Mouse (Mus musculus) gastrocnemius, postnatal 4 days (tissue): ENCODE data around the gene Pacsin2. TPM values are rescaled to one million over a fixed set of nuclear protein-coding genes. Genes with fewer than 3 reads are reported as not detected.
"Not testable (repeated sequence)": the region's sequence is repeated elsewhere in the genome, so short reads cannot be mapped to it uniquely, and the experiment has no call there.

Experiments
- DNase-seq, 2 experiments: peaks; one replicate each; pipeline ENCODE4 v3.0.0; 2021 to 2022; ENCODE audit warnings: low spot score in 2 of 2, mixed read lengths in 2 of 2
- total RNA-seq, 2 experiments: library from RNA; stranded (reverse); gene quantifications; 2 replicates each; pipeline ENCODE4 v1.2.3; 2021

Pacsin2 gene
- total RNA-seq, 2 experiments from 2014 or later, result 62.7 to 66.9 TPM

DNA sequence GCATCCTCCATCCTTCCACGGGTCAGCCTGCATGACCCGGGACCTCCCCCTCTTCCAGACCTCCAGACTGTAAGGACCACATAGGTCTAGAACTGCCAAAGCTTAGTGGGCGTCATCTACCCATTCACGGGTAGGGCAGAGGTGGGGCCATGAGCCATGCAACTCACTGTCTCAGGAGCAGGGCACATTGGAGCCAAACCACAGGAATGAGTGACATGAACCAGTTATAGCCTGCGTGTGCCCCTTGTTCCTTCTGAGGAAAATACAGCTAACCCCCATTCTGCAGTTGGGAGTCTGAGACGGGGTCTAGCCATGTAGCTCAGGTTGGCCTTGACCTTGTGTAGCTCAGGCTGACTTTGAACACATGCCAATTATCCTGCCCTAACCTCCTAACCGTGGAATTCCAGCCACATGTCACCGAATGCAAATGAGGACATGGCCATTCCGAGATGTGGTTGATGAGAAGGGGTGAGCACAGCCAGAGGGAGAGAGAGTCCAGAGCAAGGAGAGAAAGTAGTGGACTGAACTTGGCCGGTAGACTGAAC lies 16.9 kb upstream of the Pacsin2 start:
- DNase-seq, result no peak

DNA sequence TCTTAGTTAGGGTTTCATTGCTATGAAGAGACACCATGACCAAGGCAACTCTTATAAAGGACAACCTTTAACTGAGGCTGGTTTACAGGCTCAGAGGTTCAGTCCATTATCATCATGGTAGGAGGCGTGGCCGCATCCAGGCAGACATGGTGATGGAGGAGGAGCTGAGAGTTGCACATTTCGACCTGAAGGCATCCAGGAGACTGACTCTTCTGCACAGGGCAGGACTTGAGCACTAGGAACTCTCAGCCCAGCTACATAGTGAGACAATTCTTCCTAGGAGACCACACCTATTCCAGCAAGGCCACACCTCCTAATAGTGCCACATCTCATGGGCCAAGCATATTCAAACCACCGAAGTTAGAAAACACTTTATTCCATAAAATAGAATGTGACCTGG lies 15.4 kb upstream of the Pacsin2 start:
- DNase-seq, result no peak

DNA sequence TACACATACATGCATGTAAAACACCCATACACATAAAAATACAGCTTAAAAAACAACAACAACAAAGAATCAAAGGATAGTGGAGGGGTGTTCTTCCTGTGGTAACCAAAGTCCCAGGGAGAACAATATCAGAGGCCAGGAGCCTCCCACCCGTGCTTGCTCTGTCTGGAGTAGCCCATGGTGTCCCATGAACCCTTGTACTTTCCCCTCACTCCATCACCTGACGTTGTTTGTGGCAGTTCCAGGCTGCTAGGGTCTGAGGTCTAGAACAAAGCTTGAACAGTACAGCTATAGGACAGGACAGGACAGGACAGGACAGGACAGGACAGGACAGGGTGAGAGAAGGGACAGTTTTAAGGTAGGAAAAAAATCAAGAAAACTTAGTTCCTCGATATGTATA lies 13.7 kb upstream of the Pacsin2 start:
- no peak for DNase-seq

DNA sequence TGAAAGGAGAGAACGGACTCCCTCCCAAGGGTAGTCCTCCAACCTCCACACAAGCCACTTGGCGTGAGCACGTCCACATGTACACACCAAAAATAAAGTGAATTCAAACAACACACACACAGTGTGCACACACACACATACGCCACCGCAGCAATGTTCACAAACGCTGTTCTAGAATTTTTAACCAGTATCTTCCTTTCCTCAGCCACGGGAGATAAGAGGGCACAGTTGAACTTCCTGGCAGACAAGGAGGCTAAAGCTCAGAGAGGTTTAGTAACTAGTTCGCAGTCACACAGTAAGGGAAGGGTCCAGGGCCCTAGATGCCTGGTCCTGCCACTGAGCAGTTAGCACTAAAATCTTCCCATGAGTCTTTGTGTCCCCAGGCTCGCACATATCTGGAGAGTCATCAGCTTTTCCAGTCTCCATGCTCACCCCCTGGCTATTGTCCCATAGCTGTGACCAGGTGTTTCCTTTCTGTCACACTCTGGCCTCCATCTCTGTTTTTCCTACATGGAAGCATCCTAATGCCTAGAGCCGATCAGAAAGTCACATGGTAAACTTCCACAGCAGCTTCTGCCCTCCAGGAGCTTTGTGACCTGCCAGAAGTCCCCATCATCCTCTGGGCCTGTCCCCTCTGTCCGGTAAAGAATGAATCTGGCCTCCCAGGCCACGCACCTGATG lies 12.3 kb upstream of the Pacsin2 start:
- DNase-seq, result no peak

DNA sequence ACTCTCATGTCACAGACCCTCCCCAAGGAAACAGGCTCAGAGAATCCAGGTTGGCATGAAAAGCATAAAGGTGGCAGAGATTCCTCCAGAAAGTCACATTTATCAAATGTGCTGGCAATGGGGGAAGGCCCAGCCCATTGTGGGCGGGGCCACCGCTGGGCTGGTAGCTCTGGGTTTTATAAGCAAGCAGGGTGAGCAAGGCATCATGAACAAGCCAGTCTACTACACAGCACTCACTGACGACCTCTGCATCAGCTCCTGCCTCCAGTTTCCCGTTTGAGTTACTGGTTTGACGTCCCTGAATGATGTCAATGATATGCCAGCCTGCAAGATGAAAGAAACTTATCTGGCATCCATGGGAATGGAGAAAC lies 10.0 kb upstream of the Pacsin2 start:
- DNase-seq, result no peak

DNA sequence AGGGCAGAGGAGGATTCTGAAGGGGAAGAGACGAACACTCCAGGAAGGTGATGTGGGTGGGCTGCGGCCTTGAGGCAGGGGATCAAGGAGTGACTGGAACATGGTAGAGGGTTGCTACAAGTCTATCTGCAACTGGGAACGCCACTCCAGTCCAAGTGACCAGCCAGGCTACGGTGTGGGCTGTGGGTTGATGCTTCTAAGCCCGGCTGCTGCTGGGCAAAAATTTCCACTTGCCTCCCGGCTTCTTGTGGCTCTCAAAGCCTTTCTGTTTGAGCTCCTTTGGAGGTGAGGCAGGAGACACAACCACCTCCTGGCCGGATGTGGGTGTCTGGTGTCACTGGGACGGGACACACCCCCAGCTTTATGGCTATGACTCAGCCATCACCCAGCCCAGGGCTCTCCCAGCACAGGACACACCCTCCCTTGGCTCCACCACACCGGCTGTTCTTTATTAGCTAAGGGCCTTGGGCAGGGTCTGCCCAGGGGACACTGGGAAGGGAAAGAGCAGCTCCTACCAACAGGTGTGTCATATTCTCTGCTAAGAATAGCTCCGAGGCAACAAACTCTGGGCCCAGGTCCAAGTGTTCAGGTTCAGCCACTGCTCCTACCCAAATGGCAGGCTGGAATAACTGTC lies 9.5 kb upstream of the Pacsin2 start:
- DNase-seq, result peak in 1 of 2 experiments; percentile 45

DNA sequence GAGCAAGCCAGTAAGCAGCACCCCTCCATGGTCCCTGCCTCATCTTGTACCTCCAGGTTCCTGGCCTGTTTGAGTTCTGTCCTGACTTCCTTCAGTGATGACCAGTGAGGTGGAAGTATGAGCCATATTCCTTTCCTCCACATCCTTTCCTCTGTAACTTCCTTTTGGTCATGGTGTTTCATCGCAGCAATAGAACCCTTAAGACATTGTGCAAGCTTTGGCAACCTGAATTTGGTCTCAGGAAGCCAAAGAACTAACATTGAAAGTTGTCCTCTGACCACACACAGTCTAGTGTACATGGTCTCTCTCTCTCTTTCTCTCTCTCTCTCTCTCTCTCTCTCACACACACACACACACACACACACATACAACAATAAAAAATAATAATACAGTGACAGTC lies 8.8 kb upstream of the Pacsin2 start:
- DNase-seq, result no peak

DNA sequence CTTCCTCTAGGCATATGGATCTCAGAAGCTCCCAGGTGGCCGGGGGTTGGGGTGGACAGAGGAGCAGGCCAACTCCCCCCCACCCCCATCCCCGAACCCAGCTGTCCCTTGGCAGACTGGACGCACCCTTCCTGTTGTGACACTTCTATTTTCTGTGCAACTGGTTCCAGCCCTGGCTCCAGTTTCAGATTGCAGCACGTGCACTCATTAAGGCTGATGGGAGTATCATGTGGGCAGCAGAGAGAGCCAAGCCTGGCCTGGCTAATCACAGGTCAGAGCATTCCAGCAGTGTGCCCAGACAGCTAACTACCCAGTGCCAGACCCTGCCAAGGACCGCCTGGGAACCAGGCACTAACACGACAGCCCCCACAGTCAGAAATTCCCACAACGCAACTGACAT lies 7.1 kb upstream of the Pacsin2 start:
- peak in 1 of 2 experiments; percentile 59 for DNase-seq

DNA sequence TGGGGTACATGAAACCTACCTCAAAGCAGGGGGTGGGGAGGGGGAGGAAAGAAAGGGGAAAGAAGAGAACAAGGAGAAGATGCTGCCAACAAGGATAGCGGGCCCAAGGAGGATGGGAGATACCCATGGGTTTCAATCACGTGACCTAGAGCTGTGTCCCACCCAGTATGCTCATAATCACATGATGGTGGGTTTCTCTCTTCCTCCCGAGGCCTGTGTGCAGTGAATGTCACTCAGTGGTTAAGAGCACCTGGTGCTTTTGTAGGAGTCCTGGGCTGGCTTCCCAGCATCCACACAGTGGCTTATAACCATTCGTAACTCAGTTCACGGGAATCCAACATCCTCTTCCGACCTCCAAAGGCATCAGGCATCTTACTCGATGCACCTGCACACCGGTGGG lies 6.0 kb upstream of the Pacsin2 start:
- no peak for DNase-seq

DNA sequence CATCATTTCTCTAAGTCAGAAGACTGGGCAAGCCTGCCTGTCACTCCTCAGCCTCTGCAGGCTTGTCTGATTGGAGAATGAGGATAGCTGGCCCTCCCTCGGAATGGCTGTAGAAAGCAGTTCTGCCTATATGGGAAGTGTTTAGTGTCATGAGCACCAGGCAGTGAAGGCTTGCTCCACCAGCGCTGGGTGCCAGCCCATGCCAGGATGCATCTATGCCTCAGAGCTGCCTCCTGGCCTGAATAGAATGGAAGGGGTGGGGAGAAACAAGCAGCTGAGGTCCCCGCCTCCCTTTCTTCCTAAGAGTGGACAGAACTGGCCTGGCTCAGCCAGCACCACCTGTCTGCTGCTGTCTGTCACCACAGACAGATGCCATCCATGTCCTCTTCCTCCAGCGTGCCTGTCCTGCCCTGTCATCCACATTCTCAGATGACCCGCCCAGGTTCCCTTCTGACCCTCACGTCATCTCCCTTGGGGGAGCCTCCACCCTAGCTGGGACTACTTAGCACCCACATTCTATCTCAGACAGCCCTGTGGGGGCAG lies 4.9 kb upstream of the Pacsin2 start:
- peak in 1 of 2 experiments; percentile 35 for DNase-seq

DNA sequence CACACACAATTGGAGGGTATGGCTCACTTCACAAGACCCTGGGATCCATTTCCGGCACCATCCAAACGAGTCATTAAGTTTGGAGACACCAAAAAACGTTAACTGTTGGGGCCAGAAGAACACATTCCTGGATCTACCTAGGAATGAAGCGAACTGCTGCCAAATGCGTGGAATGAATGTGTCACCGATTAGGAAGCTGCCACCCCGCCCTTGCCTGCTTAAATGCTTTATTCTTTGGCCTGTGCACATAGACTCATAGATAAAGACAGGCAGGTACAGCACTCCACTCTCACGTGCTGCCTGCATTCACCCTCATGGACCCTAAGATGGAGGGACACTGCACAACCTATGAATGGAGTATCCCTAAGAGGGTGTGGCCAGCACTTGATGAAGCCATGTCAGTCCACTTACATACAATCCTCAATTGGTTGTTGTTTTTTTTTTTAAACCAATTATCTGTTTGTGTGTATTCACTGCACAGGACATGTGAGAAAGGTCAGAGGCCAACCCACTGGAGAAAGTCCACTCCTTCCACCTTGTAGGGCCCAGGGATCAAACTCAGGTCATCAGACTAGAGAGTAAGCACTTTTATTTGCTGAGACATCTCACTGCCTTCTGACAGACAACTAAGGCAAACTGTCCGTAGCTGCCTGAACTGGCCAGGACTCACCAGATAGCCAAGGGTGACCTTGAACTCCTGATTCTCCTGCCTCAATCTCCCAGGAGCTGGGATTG lies 3.0 kb upstream of the Pacsin2 start:
- no peak for DNase-seq

DNA sequence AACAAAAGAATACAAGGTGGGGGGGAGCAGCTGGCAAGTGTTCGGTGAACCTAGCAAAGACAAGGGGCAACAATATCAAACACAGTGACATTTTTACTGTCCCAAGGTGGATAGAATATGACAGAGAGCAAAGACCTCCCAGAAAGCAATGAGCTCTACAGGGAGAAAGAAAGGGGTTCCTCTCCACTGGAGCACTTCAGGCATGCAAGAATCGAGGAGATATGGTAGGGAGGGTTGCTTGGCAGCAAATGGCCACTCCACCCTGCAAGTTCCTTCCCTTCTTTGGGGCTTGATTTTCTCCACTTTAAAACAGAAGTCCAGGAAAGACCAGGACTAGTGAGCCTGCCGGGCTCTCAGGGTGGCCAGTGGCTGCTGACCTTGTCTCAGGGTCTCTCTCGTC lies 1.9 kb upstream of the Pacsin2 start:
- no peak for DNase-seq

DNA sequence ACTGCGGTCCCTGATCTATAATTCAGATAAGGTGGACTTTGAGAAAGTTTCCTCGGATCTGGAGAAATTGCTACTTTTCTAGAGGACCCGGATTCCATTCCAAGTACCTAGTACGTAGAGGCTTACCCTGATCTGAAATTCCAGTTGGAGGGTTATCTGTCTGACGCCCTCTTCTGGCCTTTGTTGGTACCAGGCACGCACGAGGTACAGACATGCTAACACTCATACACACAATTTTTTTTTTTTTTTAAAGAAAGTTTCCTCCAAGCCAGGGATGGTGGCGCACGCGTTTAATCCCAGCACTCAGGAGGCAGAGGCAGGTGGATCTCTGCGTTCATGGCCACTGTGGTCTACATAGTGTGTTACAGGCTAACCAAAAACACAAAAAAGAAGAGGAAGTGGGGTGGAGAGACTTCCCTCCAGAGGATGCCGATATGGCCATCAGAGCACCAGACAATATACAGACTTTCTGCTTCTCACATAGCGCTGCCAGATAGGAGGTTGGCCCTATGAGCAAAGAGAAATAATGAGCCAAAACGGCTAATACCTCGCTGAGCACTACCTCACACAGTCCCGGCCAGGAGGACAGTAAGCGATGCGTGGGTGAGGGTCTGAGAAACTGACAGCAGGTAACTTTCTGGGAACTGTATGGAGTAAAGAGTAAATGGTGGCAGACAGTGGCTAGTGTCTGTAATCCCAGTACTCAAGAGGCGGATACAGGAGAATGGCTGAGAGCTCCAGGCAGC lies 672 bp upstream of the Pacsin2 start:
- no peak for DNase-seq

DNA sequence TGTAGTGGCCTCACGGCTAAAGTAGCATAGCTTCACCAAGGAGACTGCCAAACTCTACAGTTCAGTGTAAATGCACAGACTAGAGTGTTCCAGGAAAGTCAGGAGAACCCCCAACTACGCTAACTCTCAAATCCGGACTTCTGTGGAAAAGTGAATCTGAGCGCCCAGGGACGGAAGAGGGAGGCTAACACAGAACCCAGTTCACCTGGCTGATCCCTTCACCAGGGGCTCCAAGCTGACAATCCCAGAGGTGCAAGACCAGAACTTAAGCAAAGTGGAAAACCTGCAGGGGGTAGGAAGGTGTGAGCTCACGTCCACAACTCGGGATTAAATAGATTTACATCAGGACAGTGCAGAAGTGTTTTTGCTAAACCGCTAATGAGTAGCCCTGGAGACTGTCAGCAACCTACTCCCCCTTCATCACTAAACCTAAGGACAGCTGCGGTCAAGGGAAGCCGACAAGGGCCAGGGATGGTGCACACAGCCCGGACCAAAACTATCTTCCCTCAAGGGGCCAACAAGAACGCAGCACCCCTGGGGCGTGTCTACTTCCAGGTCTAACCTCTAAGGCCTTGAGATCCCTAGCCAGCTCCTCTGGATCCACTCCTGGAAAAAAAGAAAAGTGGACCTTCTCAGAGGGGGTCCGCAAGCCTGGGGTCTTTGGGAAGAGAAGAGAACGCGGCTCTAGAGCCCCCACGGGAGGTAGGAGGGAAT lies 880 bp downstream of the Pacsin2 start:
- peak in 1 of 2 experiments; percentile 29 for DNase-seq

DNA sequence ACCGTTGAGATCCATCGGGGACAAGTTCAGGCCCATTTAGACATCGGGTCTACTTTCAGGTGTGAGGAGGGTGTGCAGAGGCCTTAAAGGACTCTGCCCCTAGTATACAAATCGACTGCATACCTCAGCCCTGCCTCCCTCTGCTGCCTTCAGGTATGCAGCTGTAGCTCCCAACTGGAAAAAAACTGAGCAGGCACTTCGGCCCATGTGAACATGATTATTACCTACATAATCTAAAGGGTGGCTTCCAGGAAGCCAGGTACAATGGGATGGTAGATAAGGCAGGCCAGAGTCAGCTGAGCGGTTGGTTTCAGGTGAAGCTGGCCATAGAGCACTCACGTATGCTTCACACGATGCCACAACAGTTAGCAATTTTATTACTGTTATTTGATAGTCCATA lies 2.1 kb downstream of the Pacsin2 start:
- not testable (repeated sequence) for DNase-seq

DNA sequence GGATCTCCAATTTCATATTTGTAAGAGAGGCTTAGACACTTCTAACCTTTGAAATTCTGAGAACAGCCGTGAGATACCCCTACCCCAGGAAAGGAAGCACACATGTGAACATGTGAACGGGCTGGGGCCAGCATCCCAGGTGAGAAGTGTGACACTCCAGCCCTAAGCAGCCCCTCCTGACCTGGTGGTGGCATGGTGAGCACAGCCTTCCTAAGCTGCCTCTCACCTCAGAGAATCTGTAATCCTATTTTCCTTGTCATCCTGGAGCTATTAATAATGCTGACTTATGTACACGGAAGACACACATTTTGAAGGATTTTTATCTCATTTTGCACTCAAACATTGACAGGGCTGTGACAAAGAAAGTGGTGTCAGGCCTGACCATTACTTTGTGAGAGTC lies 3.5 kb downstream of the Pacsin2 start:
- DNase-seq, result no peak

DNA sequence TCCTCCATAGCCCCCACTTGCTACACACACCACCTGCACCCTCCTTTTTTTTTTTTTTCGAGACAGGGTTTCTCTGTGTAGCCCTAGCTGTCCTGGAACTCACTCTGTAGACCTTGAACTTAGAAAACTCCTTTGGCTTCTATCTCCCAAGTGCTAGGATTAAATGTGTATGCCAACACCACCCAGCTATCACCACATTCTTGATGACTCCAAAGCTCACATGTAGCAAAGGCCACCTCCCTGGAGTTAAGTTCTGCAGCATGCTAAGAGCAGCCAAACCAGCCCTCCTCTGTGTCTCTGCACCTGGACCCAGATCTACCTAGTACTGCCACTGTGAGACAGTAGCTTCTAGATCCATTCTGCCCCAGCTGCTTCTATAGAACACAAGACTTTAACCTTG lies 6.9 kb downstream of the Pacsin2 start:
- no peak for DNase-seq

DNA sequence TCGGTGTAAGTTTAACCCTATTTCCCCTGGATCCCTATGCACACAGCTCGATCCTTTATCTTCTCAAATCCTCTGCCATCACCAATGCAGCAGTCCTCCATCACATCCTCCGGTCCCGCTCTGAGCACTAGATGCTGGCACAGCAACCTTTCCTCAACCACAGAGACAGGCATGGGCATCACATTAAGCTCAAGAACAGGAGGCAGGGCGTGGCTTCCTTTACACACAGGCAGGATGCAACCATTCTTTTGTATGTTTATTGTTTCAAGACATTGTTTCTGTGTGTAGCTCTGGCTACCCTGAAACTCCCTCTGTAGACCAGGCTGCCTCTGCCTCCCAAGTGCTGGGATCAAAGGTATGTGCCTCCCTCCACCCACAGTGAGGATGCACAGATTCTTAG lies 8.8 kb downstream of the Pacsin2 start:
- no peak for DNase-seq

DNA sequence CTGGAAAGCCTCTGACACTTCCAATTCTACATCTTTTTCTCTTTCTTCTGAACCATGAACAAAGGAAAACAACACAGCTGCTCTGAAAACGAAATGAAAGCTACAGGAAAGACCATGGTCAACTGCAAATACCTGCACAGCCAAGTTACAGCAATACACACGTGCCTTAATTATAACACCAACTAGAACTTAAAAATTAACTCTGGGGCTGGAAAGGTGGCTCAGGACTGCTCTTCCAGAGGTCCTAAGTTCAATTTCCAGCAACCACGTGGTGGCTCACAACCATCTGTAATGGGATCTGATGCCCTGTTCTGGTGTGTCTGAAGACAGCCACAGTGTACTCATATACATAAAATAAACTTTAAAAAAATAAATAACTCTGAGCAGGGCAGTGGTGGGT lies 9.4 kb downstream of the Pacsin2 start:
- DNase-seq, result no peak

DNA sequence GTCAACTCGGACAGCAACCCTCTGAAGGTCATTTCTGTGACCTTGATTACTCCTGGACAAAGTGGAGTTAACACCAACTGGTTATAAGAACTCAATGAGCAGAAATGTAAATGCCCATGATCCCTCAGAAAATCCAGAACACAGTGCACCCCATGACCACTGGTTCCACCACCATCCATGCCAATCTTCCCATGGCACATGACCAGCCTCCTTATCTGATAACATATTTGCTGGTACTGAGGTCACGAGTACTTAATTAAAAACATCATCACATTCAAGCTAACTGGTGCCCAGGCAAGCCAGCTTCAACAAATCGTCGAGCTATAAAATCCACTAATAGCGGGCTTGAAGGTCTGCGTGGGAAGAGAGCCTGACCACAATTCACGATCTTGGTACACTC lies 10.0 kb downstream of the Pacsin2 start:
- DNase-seq, result no peak

DNA sequence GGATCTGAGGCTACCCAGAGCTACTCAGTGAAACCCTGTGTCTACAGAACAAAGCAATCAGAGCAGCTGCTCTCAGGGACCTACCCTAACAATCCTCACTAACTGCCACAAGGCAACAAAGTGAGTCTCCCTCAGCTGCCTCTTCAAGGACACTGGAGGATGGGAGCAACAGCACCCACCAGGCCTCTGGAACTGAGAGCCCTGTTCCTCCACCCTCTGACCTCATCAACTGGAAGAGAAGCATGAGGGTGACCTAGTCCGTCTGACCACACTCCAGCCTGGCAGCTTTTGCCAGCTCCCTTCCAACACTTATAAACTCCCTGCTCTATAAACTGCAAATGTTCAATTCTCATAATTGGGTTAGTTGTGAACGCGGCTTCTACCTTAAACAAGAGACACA lies 10.5 kb downstream of the Pacsin2 start:
- DNase-seq, result no peak
